Mouse (Mus musculus) hindbrain, embryonic 11.5 days (tissue): Measurements from ENCODE around the gene Ctsk. TPM values are rescaled to one million over a fixed set of nuclear protein-coding genes. Genes with fewer than 3 reads are reported as not detected.

Experiments
- ATAC-seq: fragments of 200-750 bp; cut with Nextera tagmentation; 2 replicates; pipeline ENCODE4 v1.8.0; 2017; ENCODE audit warnings: mild to moderate bottlenecking, moderate TSS enrichment, moderate library complexity; ENCODE audit not compliant: low FRiP score
- DNase-seq: peaks from one replicate; pipeline ENCODE4 v3.0.0-alpha.2; 2015; ENCODE audit warnings: low spot score
- H3K27ac ChIP-seq: fragments of 300-500 bp; sonication (generic); 2 replicates; pipeline ENCODE4 v1.5.1; 2014; ENCODE audit warnings: mild to moderate bottlenecking, low read depth, low read length
- H3K27me3 ChIP-seq: fragments of 300-500 bp; sonication (generic); 2 replicates; pipeline ENCODE4 v1.6.1; 2014; ENCODE audit warnings: mild to moderate bottlenecking, low read length, moderate library complexity, mixed read lengths; ENCODE audit not compliant: control insufficient read depth, insufficient read depth
- H3K36me3 ChIP-seq: fragments of 300-500 bp; sonication (generic); 2 replicates; pipeline ENCODE4 v1.6.1; 2014; ENCODE audit warnings: mild to moderate bottlenecking, low read length, moderate library complexity, mixed read lengths; ENCODE audit not compliant: control insufficient read depth, insufficient read depth
- H3K4me1 ChIP-seq: fragments of 300-500 bp; sonication (generic); replicated peaks from 2 replicates; pipeline ENCODE4 v1.6.1; 2014; ENCODE audit warnings: low read length, mixed read lengths; ENCODE audit not compliant: control insufficient read depth, insufficient read depth
- H3K4me2 ChIP-seq: fragments of 300-500 bp; sonication (generic); replicated peaks from 2 replicates; pipeline ENCODE4 v1.6.1; 2014; ENCODE audit warnings: mild to moderate bottlenecking, low read depth, low read length
- H3K4me3 ChIP-seq: fragments of 300-500 bp; sonication (generic); 2 replicates; pipeline ENCODE4 v1.5.1; 2014; ENCODE audit warnings: low read depth, low read length
- H3K9ac ChIP-seq: fragments of 300-500 bp; sonication (generic); 2 replicates; pipeline ENCODE4 v1.6.1; 2014; ENCODE audit warnings: low read depth, low read length
- H3K9me3 ChIP-seq: fragments of 300-500 bp; sonication (generic); 2 replicates; pipeline ENCODE4 v1.6.1; 2016; ENCODE audit warnings: low read length; ENCODE audit not compliant: control insufficient read depth
- WGBS: fragments of 180-500 bp; shearing (Covaris S2); extraction: QIAGEN DNeasy Blood & Tissue Kit; methylation state at CpG from one replicate; pipeline ENCODE4 v1.1.7; 2014; 5-methylcytosine and 5-hydroxymethylcytosine counted together
- polyA plus RNA-seq: library from polyadenylated mRNA; unstranded; fragments of >200 nt; fragmentation: Nextera tagmentation; extraction: Ambion mirVana; gene quantifications from 2 replicates; pipeline ENCODE4 v1.2.1, GENCODE M21; 2014

Ctsk gene
- polyA plus RNA-seq, 1 experiment from 2014 or later = 10.3 TPM

DNA sequence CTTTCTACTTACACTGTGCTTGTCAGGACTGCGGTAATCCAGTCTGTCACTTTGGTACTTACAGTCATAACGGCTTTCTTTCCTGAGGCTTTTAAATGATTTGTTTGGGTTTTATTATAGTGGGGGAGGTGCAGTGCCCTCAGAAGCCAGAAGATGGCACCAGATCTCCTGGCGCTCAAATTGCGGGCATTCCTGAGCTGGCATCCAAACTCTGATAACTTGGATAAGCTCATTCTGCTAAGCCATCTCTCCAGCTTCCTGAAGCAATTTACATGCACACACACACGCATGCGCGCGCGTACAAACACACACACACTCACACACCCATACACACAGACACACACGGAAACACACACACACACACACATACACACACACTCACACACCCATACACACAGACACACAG, 18.4 kb downstream of the Ctsk start:
- ATAC-seq (no peak), DNase-seq (peak; percentile 82)
- WGBS = 41% methylated on average over 10 of the region's 10 CpGs
- H3K4me1 ChIP-seq = no peaks in the 10 kb centered on the region
- no peak overlapping the region for H3K4me2 ChIP-seq
- no peak overlapping the region for H3K9ac ChIP-seq
- no peaks in the 10 kb centered on the region for H3K9me3 ChIP-seq
- no peak overlapping the region for H3K4me3 ChIP-seq
- H3K27ac ChIP-seq = no peak overlapping the region
- H3K36me3 ChIP-seq = no peaks in the 10 kb centered on the region
- H3K27me3 ChIP-seq = no peaks in the 10 kb centered on the region

DNA sequence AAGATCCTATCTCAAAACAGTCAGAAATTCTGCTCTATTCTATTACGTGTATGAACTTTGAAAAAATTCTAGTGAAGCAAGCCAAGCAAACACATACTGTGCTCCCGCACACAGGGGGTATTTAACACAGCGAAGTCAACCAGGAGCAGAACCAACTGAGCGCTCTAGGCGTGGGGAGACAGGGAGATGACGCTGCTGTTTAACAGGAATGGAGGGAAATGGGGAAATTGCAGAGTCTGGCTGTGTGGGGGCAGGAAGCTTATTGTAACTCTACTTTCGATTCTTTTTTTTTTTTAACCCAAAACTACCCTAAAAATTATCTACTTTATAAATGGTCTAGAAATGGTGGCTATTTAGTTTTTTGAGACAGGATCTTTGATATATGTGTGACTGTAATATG, 19.8 kb downstream of the Ctsk start:
- Histone ChIP-seq H3K9me3 (no peaks in the 10 kb centered on the region), H3K4me3 (no peak overlapping the region), H3K27ac (no peak overlapping the region), H3K4me2 (no peak overlapping the region), H3K36me3 (no peaks in the 10 kb centered on the region), H3K4me1 (no peaks in the 10 kb centered on the region), H3K9ac (no peak overlapping the region), H3K27me3 (no peaks in the 10 kb centered on the region)
- ATAC-seq (no peak), DNase-seq (no peak)
- WGBS = 83% methylated on average over 7 of the region's 7 CpGs

- no peak overlapping the region for H3K27ac ChIP-seq
- no peaks in the 10 kb centered on the region for H3K36me3 ChIP-seq
- H3K9me3 ChIP-seq = no peaks in the 10 kb centered on the region
- no peak overlapping the region for H3K4me2 ChIP-seq
- no peaks in the 10 kb centered on the region for H3K4me1 ChIP-seq
- WGBS = 75% methylated on average over 2 of the region's 2 CpGs
- H3K27me3 ChIP-seq = no peaks in the 10 kb centered on the region
- no peak overlapping the region for H3K4me3 ChIP-seq
- no peak overlapping the region for H3K9ac ChIP-seq
- ATAC-seq (no peak), DNase-seq (no peak)
Measured at GRCm38 (mm10) chr3:95519315-95519714, 20.3 kb downstream of the Ctsk start.

GRCm38 (mm10) chr3:95520100-95520499, 21.0 kb downstream of the Ctsk start:
- no peaks in the 10 kb centered on the region for H3K27me3 ChIP-seq
- H3K36me3 ChIP-seq = no peaks in the 10 kb centered on the region
- DNase-seq = no peak
- H3K9ac ChIP-seq = no peak overlapping the region
- no peak overlapping the region for H3K4me2 ChIP-seq
- no peak overlapping the region for H3K4me3 ChIP-seq
- 90% methylated on average over 3 of the region's 3 CpGs for WGBS
- H3K4me1 ChIP-seq = no peaks in the 10 kb centered on the region
- ATAC-seq = no peak
- H3K9me3 ChIP-seq = no peaks in the 10 kb centered on the region
- no peak overlapping the region for H3K27ac ChIP-seq

GRCm38 (mm10) chr3:95521168-95521567, 22.1 kb downstream of the Ctsk start:
- 90% methylated on average over 10 of the region's 10 CpGs for WGBS
- ATAC-seq (no peak), DNase-seq (no peak)
- Histone ChIP-seq H3K36me3 (no peaks in the 10 kb centered on the region), H3K9ac (no peak overlapping the region), H3K27me3 (no peaks in the 10 kb centered on the region), H3K4me2 (no peak overlapping the region), H3K9me3 (no peaks in the 10 kb centered on the region), H3K27ac (no peak overlapping the region), H3K4me1 (no peaks in the 10 kb centered on the region), H3K4me3 (no peak overlapping the region)

DNA sequence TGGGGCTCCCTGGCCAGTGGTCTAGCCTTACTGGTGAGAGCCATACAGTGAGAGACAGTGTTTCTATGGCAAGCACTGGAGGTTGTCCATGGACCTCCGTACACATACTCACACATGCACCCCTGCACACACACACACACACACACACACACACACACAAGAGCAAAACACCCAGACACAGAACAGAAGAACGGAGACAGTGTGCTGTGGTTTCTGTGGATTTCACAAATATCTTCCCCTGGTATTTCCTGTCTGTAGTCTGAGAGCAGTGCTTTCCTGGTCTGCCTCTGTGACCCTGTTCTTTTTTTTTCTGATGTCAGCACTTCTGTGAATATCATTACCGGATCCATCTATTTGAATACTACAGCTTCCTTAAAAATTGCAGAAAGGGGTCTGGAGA, 24.6 kb downstream of the Ctsk start:
- Histone ChIP-seq H3K4me1 (no peaks in the 10 kb centered on the region), H3K27ac (no peak overlapping the region), H3K36me3 (no peaks in the 10 kb centered on the region), H3K27me3 (no peaks in the 10 kb centered on the region), H3K9me3 (no peaks in the 10 kb centered on the region), H3K9ac (no peak overlapping the region), H3K4me3 (no peak overlapping the region), H3K4me2 (no peak overlapping the region)
- no peak for DNase-seq
- WGBS = 77% methylated on average over 3 of the region's 3 CpGs
- no peak for ATAC-seq

GRCm38 (mm10) chr3:95524673-95525072, 25.6 kb downstream of the Ctsk start:
- ATAC-seq = no peak
- no peak for DNase-seq
- WGBS = 68% methylated on average over 2 of the region's 2 CpGs
- no peaks in the 10 kb centered on the region for H3K27me3 ChIP-seq
- H3K36me3 ChIP-seq = no peaks in the 10 kb centered on the region
- no peak overlapping the region for H3K4me2 ChIP-seq
- no peaks in the 10 kb centered on the region for H3K9me3 ChIP-seq
- H3K9ac ChIP-seq = no peak overlapping the region
- no peak overlapping the region for H3K27ac ChIP-seq
- no peak overlapping the region for H3K4me3 ChIP-seq
- no peaks in the 10 kb centered on the region for H3K4me1 ChIP-seq

DNA sequence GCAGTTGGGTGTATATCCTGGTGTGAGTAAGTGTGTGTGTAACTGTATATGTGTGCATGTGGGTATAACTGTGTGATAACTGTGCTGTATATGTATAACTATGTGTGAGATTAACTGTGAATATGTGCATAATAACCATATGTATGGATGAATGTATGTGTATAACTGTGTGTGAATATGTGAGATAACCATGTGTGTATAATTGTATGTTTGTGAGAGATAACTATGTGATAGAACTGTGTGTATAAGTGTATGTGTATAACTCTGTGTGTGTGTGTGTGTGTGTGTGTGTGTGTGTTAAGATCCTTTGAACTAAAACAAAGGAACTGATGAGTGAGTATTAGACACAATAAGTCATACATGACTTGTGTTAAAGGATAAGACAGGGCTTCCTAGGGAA, 27.1 kb downstream of the Ctsk start:
- H3K36me3 ChIP-seq = no peaks in the 10 kb centered on the region
- H3K27me3 ChIP-seq = no peaks in the 10 kb centered on the region
- H3K4me3 ChIP-seq = no peak overlapping the region
- ATAC-seq = no peak
- H3K9me3 ChIP-seq = no peaks in the 10 kb centered on the region
- H3K9ac ChIP-seq = no peak overlapping the region
- no peak for DNase-seq
- no peak overlapping the region for H3K27ac ChIP-seq
- H3K4me1 ChIP-seq = no peaks in the 10 kb centered on the region
- no peak overlapping the region for H3K4me2 ChIP-seq

DNA sequence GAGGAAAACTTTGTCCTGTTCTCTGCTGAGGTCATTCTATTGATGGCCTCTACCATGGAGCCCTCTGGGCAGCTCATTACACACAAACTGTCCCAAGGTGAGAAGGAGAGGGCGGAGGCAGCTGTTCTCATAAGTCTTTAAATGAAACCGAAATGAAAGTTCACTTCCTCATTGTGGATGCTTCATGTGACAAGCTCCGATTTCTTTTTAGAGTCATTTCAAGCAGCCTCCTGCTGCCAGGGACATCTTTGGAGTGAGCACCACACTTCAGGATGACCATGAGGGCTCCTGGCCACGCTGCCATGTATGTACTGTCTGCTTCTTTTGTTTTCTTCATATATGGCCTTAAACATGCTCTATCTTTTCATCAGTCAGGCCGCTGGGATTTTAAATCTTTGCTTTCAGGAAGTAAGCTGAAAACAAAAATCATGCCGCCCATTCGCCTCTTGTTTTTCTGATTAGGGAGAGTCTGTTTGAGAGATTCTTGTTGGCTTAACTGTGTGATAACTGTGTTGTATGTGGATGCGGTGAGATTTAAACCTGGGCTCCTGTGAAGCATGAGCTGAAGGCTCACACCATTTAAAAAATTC, 27.7 kb downstream of the Ctsk start, which contains the start of gene Ctss:
TSS of gene Ctss (plus strand) at position 165 of the 590 bp plus-strand sequence.
- Histone ChIP-seq H3K36me3 (no peaks in the 10 kb centered on the region), H3K4me1 (no peaks in the 10 kb centered on the region), H3K27ac (no peak within 1 kb of the TSS), H3K4me2 (no peak within 1 kb of the TSS), H3K27me3 (no peaks in the 10 kb centered on the region), H3K9ac (no peak within 1 kb of the TSS), H3K9me3 (no peaks in the 10 kb centered on the region), H3K4me3 (no peak within 1 kb of the TSS)
- ATAC-seq (no peak), DNase-seq (no peak)
- 90% methylated on average over 8 of the region's 8 CpGs for WGBS
